Comparison of ENCODE assay signal across 24 mouse cellular contexts in genomic region chr10:63402731-63403504, GRCm38 (mm10). TPM values are rescaled to one million over a fixed set of nuclear protein-coding genes. Genes with fewer than 3 reads are reported as not detected.
DNase-seq lines count a peak whose midpoint lies in the region; ATAC-seq lines count a peak whose summit lies in the region.
"Had no signal": no experiment of that assay in that cellular context is flagged by ENCODE, and none has a peak within 500 bp of the region (broad histone marks: within the 10 kb centered on the region; RNA-seq: fewer than 3 reads in every experiment).

No protein-coding gene starts in this region.

- H3K36me3 ChIP-seq in heart, embryonic 12.5 days = no peaks in the 10 kb centered on the region
- peaks cover 11% of the 10 kb centered on the region; the same call in 1 of the 2 replicates for H3K36me3 ChIP-seq in liver, embryonic 12.5 days
- no peaks in the 10 kb centered on the region for H3K36me3 ChIP-seq in liver, embryonic 13.5 days
- H3K36me3 ChIP-seq: G1E; heart, embryonic 10.5 days; limb, embryonic 10.5 days; midbrain, embryonic 13.5 days had no signal

- H3K27ac ChIP-seq in heart, embryonic 12.5 days (ENCODE audit: poor library complexity, severe bottlenecking) = no peak overlapping the region
- H3K27ac ChIP-seq in liver, embryonic 12.5 days = 0 out of 2 replicates have a peak overlapping the region, but pooled peaks have one; percentile 4
- no peak overlapping the region; the same call in 1 of the 2 replicates for H3K27ac ChIP-seq in liver, embryonic 13.5 days
- H3K27ac ChIP-seq: embryonic facial prominence, embryonic 13.5 days; heart, embryonic 10.5 days; left cerebral cortex, adult 2 months; limb, embryonic 10.5 days; midbrain, embryonic 13.5 days; neural tube, embryonic 13.5 days had no signal

- H3K4me2 ChIP-seq in heart, embryonic 12.5 days = no peak overlapping the region
- no peak overlapping the region for H3K4me2 ChIP-seq in liver, embryonic 12.5 days
- no peak overlapping the region for H3K4me2 ChIP-seq in liver, embryonic 13.5 days
- H3K4me2 ChIP-seq: embryonic facial prominence, embryonic 13.5 days; midbrain, embryonic 13.5 days; neural tube, embryonic 13.5 days had no signal

- H3K4me3 ChIP-seq in heart, embryonic 12.5 days = no peak overlapping the region
- no peak overlapping the region for H3K4me3 ChIP-seq in liver, embryonic 12.5 days
- no peak overlapping the region for H3K4me3 ChIP-seq in liver, embryonic 13.5 days (replicated peaks)
- H3K4me3 ChIP-seq: embryonic facial prominence, embryonic 13.5 days; heart, embryonic 10.5 days; left cerebral cortex, adult 2 months; limb, embryonic 10.5 days; midbrain, embryonic 13.5 days; neural tube, embryonic 13.5 days had no signal

- H3K9ac ChIP-seq in heart, embryonic 12.5 days = no peak overlapping the region
- no peak overlapping the region for H3K9ac ChIP-seq in liver, embryonic 12.5 days
- no peak overlapping the region for H3K9ac ChIP-seq in liver, embryonic 13.5 days
- H3K9ac ChIP-seq: embryonic facial prominence, embryonic 13.5 days; forebrain, postnatal 0 days; midbrain, embryonic 13.5 days; neural tube, embryonic 13.5 days had no signal

- WGBS in heart, embryonic 12.5 days = 87% methylated on average over 5 of the region's 5 CpGs
- WGBS in liver, embryonic 12.5 days (ENCODE audit: insufficient replicate concordance) = 75% methylated on average over 5 of the region's 5 CpGs
- WGBS in liver, embryonic 13.5 days (ENCODE audit: insufficient replicate concordance) = 72% methylated on average over 5 of the region's 5 CpGs

- no peaks in the 10 kb centered on the region for H3K4me1 ChIP-seq in heart, embryonic 12.5 days (replicated peaks)
- no peaks in the 10 kb centered on the region for H3K4me1 ChIP-seq in liver, embryonic 12.5 days
- 0 out of 2 replicates have a peak, but pooled peaks cover 3% of the 10 kb centered on the region for H3K4me1 ChIP-seq in liver, embryonic 13.5 days (replicated peaks)
- H3K4me1 ChIP-seq: embryonic facial prominence, embryonic 13.5 days; heart, embryonic 10.5 days; limb, embryonic 10.5 days; midbrain, embryonic 13.5 days; neural tube, embryonic 13.5 days had no signal

- no peaks in the 10 kb centered on the region for H3K27me3 ChIP-seq in heart, embryonic 12.5 days (replicated peaks)
- no peaks in the 10 kb centered on the region for H3K27me3 ChIP-seq in liver, embryonic 12.5 days (replicated peaks)
- H3K27me3 ChIP-seq in liver, embryonic 13.5 days = no peaks in the 10 kb centered on the region
- H3K27me3 ChIP-seq: embryonic facial prominence, embryonic 13.5 days; midbrain, embryonic 13.5 days; neural tube, embryonic 13.5 days had no signal

- peak; percentile 45 for DNase-seq in heart, adult 11 months
- no peak for DNase-seq in liver
- no peak for DNase-seq in liver, embryonic 13.5 days
- no peak for DNase-seq in embryo, embryonic 9.5 days (ENCODE audit: extremely low spot score)
- no peak for DNase-seq in urinary bladder, postnatal 14 days (ENCODE audit: low spot score)
- DNase-seq: adrenal gland, postnatal 36 days; forebrain, postnatal 0 days; gastrocnemius, postnatal 36 days; heart, postnatal 10 days; layer of hippocampus, adult 9-11 months; lung, adult 18-20 months; lung, postnatal 14 days; right cerebral cortex, adult 18-20 months had no signal

- H3K9me3 ChIP-seq in heart, embryonic 12.5 days (replicated peaks) = no peaks in the 10 kb centered on the region
- H3K9me3 ChIP-seq in liver, embryonic 12.5 days (replicated peaks) = no peaks in the 10 kb centered on the region
- no peaks in the 10 kb centered on the region for H3K9me3 ChIP-seq in liver, embryonic 13.5 days (replicated peaks)
- H3K9me3 ChIP-seq: embryonic facial prominence, embryonic 13.5 days; G1E; heart, embryonic 10.5 days; limb, embryonic 10.5 days; midbrain, embryonic 13.5 days; neural tube, embryonic 13.5 days had no signal

- no peak for ATAC-seq in heart, embryonic 12.5 days (ENCODE audit: insufficient number of reproducible peaks, low FRiP score)
- ATAC-seq in liver, embryonic 12.5 days = no peak
- 0 out of 2 replicates have a peak, but pooled peaks have one; percentile 8 for ATAC-seq in liver, embryonic 13.5 days (ENCODE audit: low read depth)
- ATAC-seq: activated CD4-positive, CD25-positive, alpha-beta regulatory T cell, adult 4 months; forebrain, postnatal 0 days; midbrain, embryonic 13.5 days had no signal

RNA-seq across cellular contexts. Expression of gene Gm7075, which starts 18.7 kb away (rescaled TPM):
- polyA plus RNA-seq in heart, embryonic 12.5 days (2016; fragmentation: Nextera tagmentation; extraction: Ambion mirVana) = 0.53 TPM in 1 of 2 replicates, not detected in the other
- not detected in 2 replicates for polyA plus RNA-seq in liver, embryonic 12.5 days (2016; fragmentation: Nextera tagmentation; extraction: Ambion mirVana)
- not detected in 2 replicates for polyA plus RNA-seq in liver, embryonic 13.5 days (2015; fragmentation: Nextera tagmentation; extraction: Ambion mirVana)
- polyA plus RNA-seq: activated CD4-positive, CD25-positive, alpha-beta regulatory T cell, adult 4 months; cortical plate, adult 2 months; embryonic facial prominence, embryonic 13.5 days; forebrain, postnatal 0 days; G1E; heart, embryonic 10.5 days; limb, embryonic 10.5 days; midbrain, embryonic 13.5 days; neural tube, embryonic 13.5 days had no signal

RNA-seq across cellular contexts. Expression of gene Dnajc12, which starts 20.7 kb away (rescaled TPM):
- polyA plus RNA-seq in heart, embryonic 12.5 days (2016; fragmentation: Nextera tagmentation; extraction: Ambion mirVana) = 7.7 and 8.2 TPM in 2 replicates
- 13.0 and 14.2 TPM in 2 replicates for polyA plus RNA-seq in liver, embryonic 12.5 days (2016; fragmentation: Nextera tagmentation; extraction: Ambion mirVana)
- polyA plus RNA-seq in liver, embryonic 13.5 days (2015; fragmentation: Nextera tagmentation; extraction: Ambion mirVana) = 16.5 and 18.1 TPM in 2 replicates

RNA-seq across cellular contexts. Expression of gene Sirt1, which starts 21.4 kb away (rescaled TPM):
- polyA plus RNA-seq in heart, embryonic 12.5 days (2016; fragmentation: Nextera tagmentation; extraction: Ambion mirVana) = 4.7 and 4.8 TPM in 2 replicates
- polyA plus RNA-seq in liver, embryonic 12.5 days (2016; fragmentation: Nextera tagmentation; extraction: Ambion mirVana) = 6.0 and 7.5 TPM in 2 replicates
- 3.1 and 3.3 TPM in 2 replicates for polyA plus RNA-seq in liver, embryonic 13.5 days (2015; fragmentation: Nextera tagmentation; extraction: Ambion mirVana)

RNA-seq across cellular contexts. Expression of gene Ctnna3, which starts 27.0 kb away (rescaled TPM):
- polyA plus RNA-seq in heart, embryonic 12.5 days (2016; fragmentation: Nextera tagmentation; extraction: Ambion mirVana) = 24.0 and 27.3 TPM in 2 replicates
- 0.05 and 0.08 TPM in 2 replicates for polyA plus RNA-seq in liver, embryonic 12.5 days (2016; fragmentation: Nextera tagmentation; extraction: Ambion mirVana)
- 0.05 and 0.13 TPM in 2 replicates for polyA plus RNA-seq in liver, embryonic 13.5 days (2015; fragmentation: Nextera tagmentation; extraction: Ambion mirVana)
- polyA plus RNA-seq: G1E; limb, embryonic 10.5 days had no signal
